Mouse (Mus musculus): Measurements from ENCODE around the gene Ing1.

Gene Ing1

GRCm38 (mm10) chr8:11554799-11555719 is at the start of gene Ing1:
Gene Ing1, plus strand, starts transcription at chr8:11555571.
- DNase-seq: peak; percentile 96

DNA sequence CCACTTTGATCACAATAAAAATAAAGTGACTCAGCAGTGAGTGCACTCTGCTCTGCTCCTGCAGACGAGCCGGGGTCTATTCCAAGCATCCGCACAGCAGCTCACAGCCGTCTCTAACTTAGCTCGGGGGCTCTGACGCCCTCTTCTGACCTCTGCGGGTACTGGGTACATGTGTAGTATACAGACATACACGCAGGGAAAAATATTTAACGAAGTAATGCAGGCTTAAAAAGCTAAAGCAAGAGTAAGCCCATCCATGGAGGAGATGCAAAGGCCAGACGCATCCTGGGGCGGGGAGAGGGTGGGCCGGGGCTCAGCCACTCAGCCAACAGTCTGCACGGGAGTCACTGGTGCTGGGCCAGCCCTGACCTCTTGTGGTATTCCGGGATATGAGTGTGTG is 49.3 kb upstream of the Ing1 start:
- no peak for DNase-seq

- DNase-seq: peak; percentile 80
Observed at GRCm38 (mm10) chr8:11506802-11507201, 48.6 kb upstream of the Ing1 start.

DNA sequence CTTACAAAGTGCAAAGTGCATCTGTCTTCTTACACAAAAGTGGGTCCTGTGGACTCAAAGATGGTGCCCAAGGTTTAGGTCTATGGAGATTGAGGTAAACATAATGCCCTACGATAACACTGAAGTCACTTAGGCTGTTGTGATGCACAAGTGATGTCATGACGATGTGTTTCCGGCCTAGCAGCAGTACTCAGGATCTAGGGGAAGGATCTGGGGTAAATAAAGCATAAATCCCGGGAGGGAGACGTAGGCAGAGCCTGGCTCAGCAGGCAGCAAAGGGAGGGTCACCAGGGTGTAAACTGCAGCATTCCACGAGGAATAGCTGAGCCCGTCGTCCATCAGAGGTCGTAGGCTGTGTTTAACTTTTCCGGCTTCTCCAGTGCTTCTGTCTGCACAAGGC is 46.5 kb upstream of the Ing1 start:
- DNase-seq: no peak

- DNase-seq: no peak
Observed at GRCm38 (mm10) chr8:11510971-11511370, 44.4 kb upstream of the Ing1 start.

DNA sequence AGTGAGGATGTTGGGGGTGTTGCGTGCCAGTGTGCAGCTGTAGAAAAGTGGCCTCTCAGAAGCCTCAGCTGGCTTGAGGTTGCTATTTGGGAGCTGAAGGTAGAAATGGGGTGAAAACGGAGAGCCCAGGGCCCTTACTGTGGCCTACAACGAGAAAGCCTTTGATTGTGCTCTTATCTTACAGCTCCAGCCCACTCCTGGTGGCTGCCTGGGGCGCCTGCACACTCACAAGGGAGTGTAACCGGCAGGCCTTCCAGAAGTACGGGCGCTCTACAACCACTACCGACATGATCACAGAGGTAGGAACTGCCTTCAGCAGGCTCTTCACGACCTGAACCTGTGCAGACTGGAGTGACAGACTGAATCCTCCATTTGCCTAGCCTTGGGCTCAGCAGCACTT is 42.7 kb upstream of the Ing1 start:
- DNase-seq: no peak

DNA sequence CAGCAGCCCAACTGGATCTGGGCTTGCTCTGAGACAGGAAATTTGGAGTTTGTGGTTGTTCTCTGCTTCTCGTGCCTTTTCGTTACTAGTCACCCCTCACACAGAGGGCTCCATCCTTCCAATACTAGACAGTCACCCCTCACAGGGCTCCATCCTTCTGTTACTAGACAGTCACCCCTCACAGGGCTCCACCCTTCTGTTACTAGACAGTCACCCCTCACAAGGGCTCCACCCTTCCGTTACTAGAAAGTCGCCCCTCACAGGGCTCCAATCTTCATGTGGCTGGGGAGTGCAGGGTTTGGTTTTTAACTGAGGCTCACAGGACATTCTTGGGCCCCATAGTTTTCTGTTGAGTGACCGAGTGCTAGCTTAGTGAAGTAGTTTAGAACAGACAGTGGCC is 42.1 kb upstream of the Ing1 start:
- no peak for DNase-seq

GRCm38 (mm10) chr8:11516292-11516691 is 39.1 kb upstream of the Ing1 start:
- no peak for DNase-seq

DNA sequence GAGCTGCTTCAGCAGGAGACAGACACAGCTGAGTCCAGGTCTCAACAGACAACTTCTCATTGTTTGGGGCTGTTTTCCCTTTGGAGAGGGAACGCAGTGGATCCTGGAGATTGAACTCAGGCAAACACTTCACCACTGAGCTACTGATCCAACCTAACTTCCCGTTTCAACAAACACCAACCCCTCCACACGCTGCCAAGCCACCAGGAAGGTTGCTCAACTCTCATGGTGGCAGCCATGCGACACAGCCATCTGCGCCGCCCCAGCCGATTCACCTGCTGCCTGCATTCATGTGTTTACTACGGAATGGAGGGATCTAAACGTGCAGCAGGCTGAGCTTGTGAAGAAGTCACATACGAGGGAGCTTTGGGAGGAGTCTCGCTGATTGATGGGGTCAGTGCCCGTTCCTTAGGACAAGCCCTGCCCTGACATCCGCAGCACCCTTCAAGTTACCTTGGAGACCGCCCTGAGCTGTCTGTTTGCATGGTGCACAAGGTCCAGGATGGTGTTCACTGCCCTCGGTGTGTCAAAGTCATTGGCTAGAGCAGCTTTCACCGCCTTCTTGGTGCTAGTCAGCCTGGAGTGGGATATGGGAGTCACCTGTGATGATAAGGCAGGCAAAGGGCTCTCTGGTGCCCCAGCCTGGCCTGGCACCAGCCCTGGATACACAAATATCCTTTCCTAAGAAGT is 37.9 kb upstream of the Ing1 start:
- peak; percentile 60 for DNase-seq

- no peak for DNase-seq
Observed at GRCm38 (mm10) chr8:11518056-11518396, 37.3 kb upstream of the Ing1 start.

DNA sequence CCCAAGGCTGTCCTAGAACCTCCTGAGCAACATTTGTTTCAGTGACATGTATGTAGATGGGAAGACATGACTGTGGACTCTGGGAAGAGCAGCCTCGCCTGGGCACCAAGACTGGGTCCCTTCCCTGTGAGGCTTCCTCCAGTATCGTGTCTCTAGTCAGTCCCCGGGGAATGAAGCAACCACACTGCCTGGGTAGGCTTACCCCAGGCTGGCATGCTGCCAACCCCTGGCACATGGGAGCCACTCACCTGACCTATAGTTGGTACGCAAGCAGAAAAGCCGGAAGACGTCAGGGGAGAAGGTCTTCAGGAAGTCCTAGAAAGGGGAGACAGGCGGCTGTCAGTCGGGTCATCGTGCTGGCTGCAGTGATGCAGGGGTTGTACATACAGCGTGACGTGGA is 36.7 kb upstream of the Ing1 start:
- DNase-seq: peak; percentile 45

DNA sequence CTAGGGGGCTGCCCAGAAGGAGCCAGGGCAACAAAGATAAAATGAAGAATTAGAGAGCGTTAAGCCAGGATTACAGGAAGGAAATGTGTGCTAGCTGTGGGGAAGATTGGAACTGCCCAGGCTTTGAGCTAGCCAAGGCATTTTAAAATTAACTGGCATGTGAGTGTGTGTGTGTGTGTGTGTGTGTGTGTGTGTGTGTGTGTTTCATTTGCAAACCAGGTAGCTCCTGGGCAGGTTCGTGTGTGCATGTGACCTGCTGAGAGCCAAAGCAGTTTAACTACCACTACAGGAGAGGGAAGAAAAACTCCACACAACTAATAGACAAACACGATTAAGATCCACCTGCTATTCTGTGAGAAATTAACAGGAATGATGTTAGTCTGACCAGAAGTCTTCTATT is 32.0 kb upstream of the Ing1 start:
- no peak for DNase-seq

GRCm38 (mm10) chr8:11530155-11530770 is 25.1 kb upstream of the Ing1 start:
- no peak for DNase-seq

DNA sequence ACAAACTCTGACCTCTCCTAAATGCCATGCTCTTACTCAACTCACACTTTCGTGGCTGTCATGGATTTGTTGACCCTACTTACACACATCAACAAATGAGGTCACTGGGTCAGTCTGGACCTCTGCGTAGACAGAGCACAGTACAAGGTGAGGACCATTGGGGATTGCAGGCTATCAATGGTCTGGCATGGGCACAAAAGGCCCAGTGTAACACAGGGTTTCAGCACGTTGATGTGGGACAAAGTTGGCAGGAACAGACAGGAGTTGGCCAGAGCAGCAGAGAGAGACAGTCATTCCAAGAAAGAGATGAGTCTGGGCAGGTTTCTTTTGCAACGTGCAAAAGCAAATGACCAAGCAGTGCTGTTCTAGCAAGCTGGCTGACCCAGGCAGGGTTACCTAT is 24.5 kb upstream of the Ing1 start:
- DNase-seq: no peak

DNA sequence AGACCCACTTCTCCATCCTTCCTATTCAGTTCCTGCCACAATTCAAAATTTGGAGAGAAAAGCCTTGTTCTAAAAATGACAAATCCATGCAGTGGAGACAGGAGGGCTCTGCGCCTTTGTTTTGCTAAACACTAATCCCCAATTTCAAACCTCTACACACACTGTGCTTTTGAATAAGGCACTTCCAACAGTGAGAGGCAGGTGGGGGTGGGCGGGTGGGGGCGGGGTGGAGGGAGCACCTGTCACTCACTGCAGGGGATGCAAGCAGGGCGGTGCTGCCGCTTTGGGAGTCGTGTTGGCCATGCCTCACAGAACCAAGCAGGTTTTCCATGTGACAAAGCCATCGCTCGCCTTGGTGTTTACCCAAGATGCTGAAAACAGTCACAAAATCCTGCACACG is 20.9 kb upstream of the Ing1 start:
- no peak for DNase-seq

GRCm38 (mm10) chr8:11539049-11539448 is 16.3 kb upstream of the Ing1 start:
- no peak for DNase-seq

DNA sequence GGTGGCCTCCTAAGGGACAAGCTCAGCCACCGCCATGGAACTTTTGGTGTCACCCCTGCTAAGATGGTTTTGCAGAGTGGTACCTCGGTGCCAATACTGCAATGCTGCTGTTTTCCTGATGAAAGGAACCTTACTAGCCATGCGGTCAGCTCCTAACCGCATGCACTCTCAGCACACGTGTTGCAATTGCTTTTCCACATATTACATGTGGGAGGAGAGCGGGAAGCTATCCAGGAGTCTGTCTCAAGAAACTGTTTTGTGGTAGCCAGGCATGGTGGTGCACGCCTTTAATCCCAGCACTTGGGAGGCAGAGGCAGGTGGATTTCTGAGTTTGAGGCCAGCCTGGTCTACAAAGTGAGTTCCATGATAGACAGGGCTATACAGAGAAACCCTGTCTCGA is 15.2 kb upstream of the Ing1 start:
- no peak for DNase-seq

GRCm38 (mm10) chr8:11542031-11542430 is 13.3 kb upstream of the Ing1 start:
- no peak for DNase-seq

DNA sequence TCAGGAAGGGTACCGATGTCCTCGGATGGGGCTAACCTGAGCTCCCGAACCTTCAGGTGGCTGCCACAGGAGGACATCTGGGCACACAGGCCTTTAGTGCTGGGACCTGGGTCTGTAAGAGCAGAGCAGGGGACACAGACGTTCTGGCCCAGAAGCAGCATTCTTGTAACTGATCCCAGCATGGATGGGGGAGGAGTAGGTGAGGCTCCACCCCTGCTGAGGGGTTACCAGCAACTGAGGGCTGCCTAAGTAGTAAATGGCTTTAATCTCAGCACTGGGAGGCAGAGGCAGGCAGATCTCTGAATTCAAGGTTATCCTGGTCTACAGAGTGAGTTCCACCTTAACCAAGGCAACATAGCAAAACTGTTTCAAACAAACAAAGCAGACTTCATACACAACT is 12.5 kb upstream of the Ing1 start:
- DNase-seq: no peak

- peak; percentile 75 for DNase-seq
Observed at GRCm38 (mm10) chr8:11544386-11544785, 11.0 kb upstream of the Ing1 start.

- DNase-seq: peak; percentile 37
Observed at GRCm38 (mm10) chr8:11547063-11547462, 8.3 kb upstream of the Ing1 start.

GRCm38 (mm10) chr8:11549706-11550105 is 5.7 kb upstream of the Ing1 start:
- DNase-seq: peak; percentile 80

DNA sequence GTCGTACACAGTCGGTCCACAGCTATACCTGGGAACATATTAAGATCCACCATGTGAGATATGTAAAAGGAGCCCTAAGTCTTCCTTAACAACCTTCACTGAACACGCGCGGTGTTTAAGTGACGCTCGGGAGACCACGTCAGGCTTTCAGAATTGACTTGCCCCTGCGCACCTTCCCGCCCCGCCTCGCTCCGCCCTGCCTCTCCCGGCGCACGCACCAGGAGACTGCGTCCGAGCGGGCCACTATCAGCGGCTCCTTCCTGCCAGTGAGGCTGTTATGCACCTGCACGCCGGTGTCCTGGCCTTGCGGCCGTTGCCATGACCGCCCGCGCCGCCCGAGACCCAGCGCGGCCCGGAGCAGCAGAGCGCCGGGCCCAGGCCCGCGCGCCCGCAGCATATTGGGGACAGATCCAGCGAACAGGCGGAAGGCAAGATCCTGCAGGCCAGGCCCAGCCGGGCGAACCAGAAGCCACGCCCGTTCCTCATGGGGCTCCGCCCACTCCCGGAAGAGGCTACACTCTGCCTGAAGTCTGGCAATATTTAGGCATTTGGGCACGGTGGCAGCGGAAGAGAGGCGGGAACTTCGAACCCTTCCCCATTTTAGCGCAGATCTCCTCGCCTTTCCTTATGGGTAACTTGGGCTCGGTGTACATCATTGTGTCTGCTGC is 5.0 kb upstream of the Ing1 start, which contains the start of gene Cars2:
Gene Cars2, minus strand, starts transcription at position 503 of the 668 bp plus-strand sequence.
- peak; percentile 97 for DNase-seq

Data from lung, postnatal 10 days (tissue).